Mouse (Mus musculus): Measurements from ENCODE around the gene Myh6. TPM values are rescaled to one million over a fixed set of nuclear protein-coding genes. Genes with fewer than 3 reads are reported as not detected.
A peak's percentile ranks its signal among the peaks of the same experiment; 100 is the strongest.

Myh6 gene
- polyA plus RNA-seq, 1 experiment from 2014 or later: 1.7 TPM

- H3K4me2 ChIP-seq (ENCODE audit: low read depth, low read length): peak overlapping the region; percentile 98
- peak overlapping the region; percentile 52 for H3K27ac ChIP-seq (ENCODE audit: low read depth, low read length)
- no peaks in the 10 kb centered on the region for H3K27me3 ChIP-seq (ENCODE audit: control insufficient read depth, insufficient read depth, low read length)
- H3K4me1 ChIP-seq (ENCODE audit: control insufficient read depth, insufficient read depth, low read length): peaks cover 8% of the 10 kb centered on the region; the same call in 1 of the 2 replicates
- ATAC-seq (ENCODE audit: low read depth): peak; percentile 45; the same call in 1 of the 2 replicates
- H3K4me3 ChIP-seq (ENCODE audit: low read depth, low read length): peak overlapping the region; percentile 44
- peak overlapping the region; percentile 72; the same call in 1 of the 2 replicates for H3K9ac ChIP-seq (replicated peaks; ENCODE audit: low read depth, low read length)
- H3K9me3 ChIP-seq (ENCODE audit: control insufficient read depth, low read length): no peaks in the 10 kb centered on the region; the same call in 1 of the 2 replicates
- WGBS: 6% methylated on average over 7 of the region's 7 CpGs
- H3K36me3 ChIP-seq (ENCODE audit: control insufficient read depth, insufficient read depth, low read length): no peaks in the 10 kb centered on the region
Measured at GRCm38 (mm10) chr14:54924641-54925348, 41.9 kb downstream of the Myh6 start.

- Histone ChIP-seq H3K4me1 (ENCODE audit: control insufficient read depth, insufficient read depth, low read length) (peaks cover 1% of the 10 kb centered on the region; the same call in 1 of the 2 replicates), H3K27ac (ENCODE audit: low read depth, low read length) (no peak overlapping the region), H3K27me3 (ENCODE audit: control insufficient read depth, insufficient read depth, low read length) (no peaks in the 10 kb centered on the region), H3K4me3 (ENCODE audit: low read depth, low read length) (no peak overlapping the region), H3K9me3 (ENCODE audit: control insufficient read depth, low read length) (no peaks in the 10 kb centered on the region; the same call in 1 of the 2 replicates), H3K36me3 (ENCODE audit: control insufficient read depth, insufficient read depth, low read length) (peaks cover 6% of the 10 kb centered on the region; the same call in 1 of the 2 replicates), H3K4me2 (ENCODE audit: low read depth, low read length) (no peak overlapping the region), H3K9ac (replicated peaks; ENCODE audit: low read depth, low read length) (no peak overlapping the region)
- WGBS: 92% methylated on average over 16 of the region's 16 CpGs
- ATAC-seq (ENCODE audit: low read depth): no peak
Measured at GRCm38 (mm10) chr14:54920076-54920685, 46.5 kb downstream of the Myh6 start.

GRCm38 (mm10) chr14:54913343-54913742 is 53.4 kb downstream of the Myh6 start:
- H3K4me2 ChIP-seq (ENCODE audit: low read depth, low read length): peak overlapping the region; percentile 96
- H3K36me3 ChIP-seq (ENCODE audit: control insufficient read depth, insufficient read depth, low read length): peaks cover 24% of the 10 kb centered on the region
- H3K9me3 ChIP-seq (ENCODE audit: control insufficient read depth, low read length): no peaks in the 10 kb centered on the region
- no peaks in the 10 kb centered on the region for H3K27me3 ChIP-seq (ENCODE audit: control insufficient read depth, insufficient read depth, low read length)
- peak overlapping the region; percentile 88 for H3K4me3 ChIP-seq (ENCODE audit: low read depth, low read length)
- no peak for ATAC-seq (ENCODE audit: low read depth)
- peak overlapping the region; percentile 97 for H3K9ac ChIP-seq (replicated peaks; ENCODE audit: low read depth, low read length)
- H3K27ac ChIP-seq (ENCODE audit: low read depth, low read length): peak overlapping the region; percentile 93
- 16% methylated on average over 10 of the region's 10 CpGs for WGBS
- peaks cover 20% of the 10 kb centered on the region; the same call in 1 of the 2 replicates for H3K4me1 ChIP-seq (ENCODE audit: control insufficient read depth, insufficient read depth, low read length)

GRCm38 (mm10) chr14:54912886-54913285 is 53.8 kb downstream of the Myh6 start, which contains the start of gene Slc22a17:
TSS of gene Slc22a17 (minus strand) at chr14:54913132.
- Histone ChIP-seq H3K36me3 (ENCODE audit: control insufficient read depth, insufficient read depth, low read length) (peaks cover 29% of the 10 kb centered on the region), H3K4me2 (ENCODE audit: low read depth, low read length) (peak within 1 kb of the TSS; percentile 96), H3K4me1 (ENCODE audit: control insufficient read depth, insufficient read depth, low read length) (peaks cover 20% of the 10 kb centered on the region; the same call in 1 of the 2 replicates), H3K27me3 (ENCODE audit: control insufficient read depth, insufficient read depth, low read length) (no peaks in the 10 kb centered on the region), H3K27ac (ENCODE audit: low read depth, low read length) (peak within 1 kb of the TSS; percentile 93), H3K9me3 (ENCODE audit: control insufficient read depth, low read length) (no peaks in the 10 kb centered on the region), H3K4me3 (ENCODE audit: low read depth, low read length) (peak within 1 kb of the TSS; percentile 88), H3K9ac (replicated peaks; ENCODE audit: low read depth, low read length) (peak within 1 kb of the TSS; percentile 97)
- ATAC-seq (ENCODE audit: low read depth): peak; percentile 98
- WGBS: under 1% methylated on average over 24 of the region's 28 CpGs

GRCm38 (mm10) chr14:54912109-54912850 is 54.4 kb downstream of the Myh6 start:
- Histone ChIP-seq H3K36me3 (ENCODE audit: control insufficient read depth, insufficient read depth, low read length) (peaks cover 35% of the 10 kb centered on the region), H3K4me2 (ENCODE audit: low read depth, low read length) (peak overlapping the region; percentile 96), H3K27me3 (ENCODE audit: control insufficient read depth, insufficient read depth, low read length) (no peaks in the 10 kb centered on the region), H3K9ac (replicated peaks; ENCODE audit: low read depth, low read length) (peak overlapping the region; percentile 97), H3K4me1 (ENCODE audit: control insufficient read depth, insufficient read depth, low read length) (peaks cover 20% of the 10 kb centered on the region; the same call in 1 of the 2 replicates), H3K9me3 (ENCODE audit: control insufficient read depth, low read length) (no peaks in the 10 kb centered on the region), H3K4me3 (ENCODE audit: low read depth, low read length) (peak overlapping the region; percentile 88), H3K27ac (ENCODE audit: low read depth, low read length) (peak overlapping the region; percentile 93)
- peak; percentile 70 for ATAC-seq (ENCODE audit: low read depth)
- 2% methylated on average over 62 of the region's 69 CpGs for WGBS

- Histone ChIP-seq H3K4me3 (ENCODE audit: low read depth, low read length) (no peak overlapping the region), H3K27ac (ENCODE audit: low read depth, low read length) (no peak overlapping the region), H3K36me3 (ENCODE audit: control insufficient read depth, insufficient read depth, low read length) (peaks cover 51% of the 10 kb centered on the region), H3K4me2 (ENCODE audit: low read depth, low read length) (no peak overlapping the region), H3K27me3 (ENCODE audit: control insufficient read depth, insufficient read depth, low read length) (no peaks in the 10 kb centered on the region), H3K9me3 (ENCODE audit: control insufficient read depth, low read length) (no peaks in the 10 kb centered on the region), H3K4me1 (ENCODE audit: control insufficient read depth, insufficient read depth, low read length) (peaks cover 18% of the 10 kb centered on the region; the same call in 1 of the 2 replicates), H3K9ac (replicated peaks; ENCODE audit: low read depth, low read length) (no peak overlapping the region)
- no peak for ATAC-seq (ENCODE audit: low read depth)
- 83% methylated on average over 7 of the region's 7 CpGs for WGBS
Measured at GRCm38 (mm10) chr14:54908682-54909081, 58.0 kb downstream of the Myh6 start.

- Histone ChIP-seq H3K27me3 (ENCODE audit: control insufficient read depth, insufficient read depth, low read length) (no peaks in the 10 kb centered on the region), H3K4me2 (ENCODE audit: low read depth, low read length) (no peak overlapping the region), H3K27ac (ENCODE audit: low read depth, low read length) (no peak overlapping the region), H3K9ac (replicated peaks; ENCODE audit: low read depth, low read length) (no peak overlapping the region), H3K9me3 (ENCODE audit: control insufficient read depth, low read length) (no peaks in the 10 kb centered on the region), H3K4me1 (ENCODE audit: control insufficient read depth, insufficient read depth, low read length) (no peaks in the 10 kb centered on the region), H3K36me3 (ENCODE audit: control insufficient read depth, insufficient read depth, low read length) (peaks cover 36% of the 10 kb centered on the region), H3K4me3 (ENCODE audit: low read depth, low read length) (no peak overlapping the region)
- WGBS: 93% methylated on average over 4 of the region's 4 CpGs
- ATAC-seq (ENCODE audit: low read depth): no peak
Measured at GRCm38 (mm10) chr14:54903641-54904040, 63.1 kb downstream of the Myh6 start.

- no peaks in the 10 kb centered on the region for H3K9me3 ChIP-seq (ENCODE audit: control insufficient read depth, low read length)
- H3K9ac ChIP-seq (replicated peaks; ENCODE audit: low read depth, low read length): no peak overlapping the region
- peak; percentile 75 for ATAC-seq (ENCODE audit: low read depth)
- no peak overlapping the region for H3K27ac ChIP-seq (ENCODE audit: low read depth, low read length)
- 0 out of 2 replicates have a peak, but pooled peaks cover 6% of the 10 kb centered on the region for H3K4me1 ChIP-seq (ENCODE audit: control insufficient read depth, insufficient read depth, low read length)
- peaks cover 38% of the 10 kb centered on the region for H3K36me3 ChIP-seq (ENCODE audit: control insufficient read depth, insufficient read depth, low read length)
- no peak overlapping the region for H3K4me3 ChIP-seq (ENCODE audit: low read depth, low read length)
- no peaks in the 10 kb centered on the region for H3K27me3 ChIP-seq (ENCODE audit: control insufficient read depth, insufficient read depth, low read length)
- no peak overlapping the region for H3K4me2 ChIP-seq (ENCODE audit: low read depth, low read length)
- WGBS: 0% methylated on average over 3 of the region's 3 CpGs
Measured at GRCm38 (mm10) chr14:54900383-54900782, 66.3 kb downstream of the Myh6 start.

Measured in neural tube, embryonic 14.5 days (tissue).